Mouse (Mus musculus) erythroblast, adult 5-6 weeks (primary cell): ENCODE measurements around the gene Begain. TPM values are rescaled to one million over a fixed set of nuclear protein-coding genes. Genes with fewer than 3 reads are reported as not detected.

Source experiments
- ATAC-seq: replicated peaks from 2 replicates; pipeline ENCODE4 v1.8.0; 2016; ENCODE audit warnings: moderate number of reproducible peaks, mild to moderate bottlenecking, moderate TSS enrichment, inconsistent platforms; ENCODE audit not compliant: poor library complexity, low FRiP score, severe bottlenecking
- total RNA-seq, 2 experiments: library from RNA; stranded (forward) in 1 of 2; stranded (reverse) in 1 of 2; fragments of 150-400 nt in 1 of 2; fragments of 200-764, 138-1000 nt in 1 of 2; gene quantifications; 2 replicates each; pipeline versions ENCODE4 v1.2.3 to v1.2.4; 2015 to 2017; ENCODE audit warnings: low replicate concordance in 2 of 2

The Begain gene
- total RNA-seq, 2 experiments from 2014 or later: not detected

DNA sequence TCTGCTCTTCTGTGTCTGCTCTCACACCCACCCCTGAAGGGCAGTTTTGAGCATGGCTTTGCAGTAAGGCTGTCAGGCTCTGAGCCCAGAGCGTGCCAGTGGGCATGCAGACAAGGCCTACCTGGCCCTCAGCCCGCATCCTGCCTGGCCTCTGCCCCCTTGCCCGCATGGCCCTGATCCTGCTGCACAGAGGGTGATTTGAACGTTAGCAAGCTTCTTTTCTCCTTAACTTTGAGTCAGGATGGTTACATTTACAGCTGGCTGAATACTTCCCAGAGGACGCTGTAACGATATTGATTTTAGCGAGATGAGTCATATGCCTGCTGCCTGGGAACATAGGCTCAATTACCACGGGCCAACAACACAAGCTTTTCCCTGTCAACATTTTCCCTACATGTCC lies 83.5 kb downstream of the Begain start:
- no peak for ATAC-seq

DNA sequence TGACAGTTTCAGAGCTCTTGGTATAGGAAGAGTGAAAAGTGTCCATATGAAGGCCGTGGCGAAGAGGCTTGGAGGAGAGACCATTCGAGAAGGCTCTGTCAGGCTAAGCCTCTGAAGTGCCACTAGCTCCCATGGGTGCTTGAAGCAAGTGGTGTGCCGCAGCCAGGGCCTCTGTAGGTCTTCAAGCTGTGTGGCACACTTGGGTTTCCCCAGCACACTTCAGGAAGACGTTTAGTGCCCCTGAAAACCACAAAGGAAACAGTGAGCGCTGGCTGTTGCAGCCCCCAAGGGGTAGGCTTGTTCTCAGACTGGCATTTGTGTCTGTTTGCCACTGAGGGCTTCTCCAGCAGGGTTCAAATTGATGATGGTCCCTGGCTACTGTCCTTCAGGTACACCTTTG lies 84.5 kb downstream of the Begain start:
- no peak for ATAC-seq

DNA sequence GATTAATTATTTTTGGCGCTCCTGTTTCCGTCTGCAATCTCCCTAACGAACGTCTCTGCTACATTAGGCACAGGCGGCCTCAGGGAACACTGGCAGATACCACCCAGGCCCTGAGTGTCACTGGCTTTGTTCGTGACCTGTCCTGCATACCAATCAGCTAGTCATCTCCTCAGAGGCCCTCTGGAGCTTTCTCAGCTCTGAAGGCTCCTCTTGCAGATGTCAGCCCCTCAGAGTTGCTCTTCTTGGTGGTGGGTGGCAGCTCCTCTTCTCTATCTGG lies 85.4 kb downstream of the Begain start:
- no peak for ATAC-seq

Other genes with a start within 250 kb of the Begain start
- 0.84 and 1.7 TPM in 2 replicates for gene Slc25a29, start 232.3 kb downstream of the Begain start, total RNA-seq (2015; ENCODE audit: low replicate concordance)
- gene Slc25a29, start 232.3 kb downstream of the Begain start, total RNA-seq (2017; ENCODE audit: low replicate concordance): not detected in 2 replicates
- gene Slc25a47, start 232.2 kb downstream of the Begain start, total RNA-seq (2015; ENCODE audit: low replicate concordance): 9.0 TPM in 1 of 2 replicates, not detected in the other
- gene Slc25a47, start 232.2 kb downstream of the Begain start, total RNA-seq (2017; ENCODE audit: low replicate concordance): 2.0 and 2.8 TPM in 2 replicates
- not detected in 2 replicates for gene Wdr25, start 174.6 kb downstream of the Begain start, total RNA-seq (2015; ENCODE audit: low replicate concordance)
- 1.4 and 6.4 TPM in 2 replicates for gene Wdr25, start 174.6 kb downstream of the Begain start, total RNA-seq (2017; ENCODE audit: low replicate concordance)
- 8.2 and 9.4 TPM in 2 replicates for gene Wars, start 174.0 kb downstream of the Begain start, total RNA-seq (2015; ENCODE audit: low replicate concordance)
- 8.2 and 8.9 TPM in 2 replicates for gene Wars, start 174.0 kb downstream of the Begain start, total RNA-seq (2017; ENCODE audit: low replicate concordance)